Mouse (Mus musculus) G1E-ER4 (cell line): ENCODE measurements around the gene Map2k7. TPM values are rescaled to one million over a fixed set of nuclear protein-coding genes. Genes with fewer than 3 reads are reported as not detected.

Source experiments
- GATA1 ChIP-seq: IDR thresholded peaks from one replicate; pipeline ENCODE4 v1.8.0; 2012; ENCODE audit warnings: low read length, inconsistent platforms
- polyA plus RNA-seq: library from polyadenylated mRNA; stranded (reverse); fragments of >175 nt; gene quantifications from 2 replicates; pipeline ENCODE4 v1.2.3, GENCODE M21; 2012

Map2k7 gene
- polyA plus RNA-seq, 1 experiment = 182 TPM

DNA sequence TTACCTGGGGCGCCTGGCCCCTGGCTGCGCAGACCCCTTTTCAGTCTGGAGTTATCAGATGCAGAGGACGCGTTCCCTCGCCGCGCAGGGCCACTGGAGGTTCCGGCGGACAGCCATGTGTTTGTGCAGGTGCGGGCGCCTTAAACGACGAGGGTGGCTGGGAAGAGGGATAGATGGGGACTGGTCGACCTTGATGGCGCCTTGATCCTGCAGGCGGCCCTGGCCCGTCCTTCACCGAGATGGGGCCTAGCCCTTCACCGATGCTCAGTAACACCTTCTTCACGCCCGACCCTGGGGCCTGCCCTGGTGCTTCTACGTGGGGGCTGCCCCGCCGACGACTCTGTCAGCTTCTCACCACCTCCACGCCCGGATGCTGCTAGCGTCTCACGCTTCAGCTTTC lies 10.7 kb downstream of the Map2k7 start:
- no peak for TF ChIP-seq GATA1

DNA sequence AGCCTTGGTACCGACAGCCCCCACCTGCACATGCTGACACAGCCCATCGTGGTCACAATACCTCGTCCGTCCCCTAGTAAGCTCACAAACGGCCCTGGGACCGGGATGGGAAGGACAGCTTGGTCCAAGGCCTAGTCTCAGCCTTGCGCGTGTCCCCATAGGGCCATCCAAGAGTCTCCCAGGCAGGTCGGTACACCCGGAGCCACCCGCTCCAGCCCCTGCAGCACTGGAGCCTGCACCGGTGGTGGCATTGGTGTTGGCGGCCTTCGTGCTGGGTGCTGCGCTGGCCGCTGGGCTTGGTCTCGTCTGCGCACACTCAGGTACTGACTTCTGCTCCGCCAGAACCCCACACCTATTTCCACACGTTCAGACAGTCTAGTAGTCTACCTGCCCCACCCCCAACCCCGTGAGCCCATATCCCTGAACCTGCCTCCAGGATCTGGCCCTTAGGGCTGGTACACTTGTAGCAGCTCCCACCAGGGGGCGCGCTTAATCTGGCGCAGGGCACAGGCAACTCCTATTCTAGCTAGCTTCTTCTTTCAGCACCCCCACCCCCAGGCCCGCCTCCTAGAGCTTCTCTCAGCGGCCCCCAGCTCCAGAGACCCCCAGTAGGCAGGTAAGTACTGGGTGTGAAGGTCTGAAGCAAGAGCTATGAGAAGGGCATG lies 11.9 kb downstream of the Map2k7 start:
- no peak for TF ChIP-seq GATA1

DNA sequence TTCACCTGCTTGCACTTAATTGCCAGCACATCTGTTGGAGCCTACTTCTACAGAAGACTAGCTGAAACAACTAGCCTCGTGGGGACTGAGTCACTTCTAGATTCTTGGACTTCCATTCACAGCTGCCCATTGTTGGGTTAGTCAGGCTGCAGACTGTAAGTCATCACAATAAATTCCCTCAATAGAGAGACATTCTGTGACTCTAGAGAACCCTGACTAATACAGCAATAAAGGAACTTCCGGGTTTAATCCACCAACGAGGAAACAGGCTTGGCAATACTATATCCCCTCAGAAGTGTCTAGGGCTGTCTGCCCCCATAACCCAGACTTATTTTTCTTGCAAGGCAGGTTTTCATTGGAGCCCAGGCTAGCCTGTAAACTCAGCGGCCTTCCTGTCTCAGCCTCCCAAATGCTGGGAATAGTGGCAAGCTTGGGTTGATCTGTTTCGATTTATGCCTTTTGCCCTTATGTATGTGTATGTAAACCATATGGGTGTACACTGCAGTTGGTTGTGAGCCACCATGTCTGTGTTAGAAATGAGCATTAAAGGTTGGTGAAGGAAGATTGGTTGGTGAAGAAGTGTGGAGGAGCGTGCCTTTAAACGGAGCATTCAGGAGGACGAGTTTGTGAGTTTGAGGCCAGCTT lies 13.7 kb downstream of the Map2k7 start:
- no peak for TF ChIP-seq GATA1

DNA sequence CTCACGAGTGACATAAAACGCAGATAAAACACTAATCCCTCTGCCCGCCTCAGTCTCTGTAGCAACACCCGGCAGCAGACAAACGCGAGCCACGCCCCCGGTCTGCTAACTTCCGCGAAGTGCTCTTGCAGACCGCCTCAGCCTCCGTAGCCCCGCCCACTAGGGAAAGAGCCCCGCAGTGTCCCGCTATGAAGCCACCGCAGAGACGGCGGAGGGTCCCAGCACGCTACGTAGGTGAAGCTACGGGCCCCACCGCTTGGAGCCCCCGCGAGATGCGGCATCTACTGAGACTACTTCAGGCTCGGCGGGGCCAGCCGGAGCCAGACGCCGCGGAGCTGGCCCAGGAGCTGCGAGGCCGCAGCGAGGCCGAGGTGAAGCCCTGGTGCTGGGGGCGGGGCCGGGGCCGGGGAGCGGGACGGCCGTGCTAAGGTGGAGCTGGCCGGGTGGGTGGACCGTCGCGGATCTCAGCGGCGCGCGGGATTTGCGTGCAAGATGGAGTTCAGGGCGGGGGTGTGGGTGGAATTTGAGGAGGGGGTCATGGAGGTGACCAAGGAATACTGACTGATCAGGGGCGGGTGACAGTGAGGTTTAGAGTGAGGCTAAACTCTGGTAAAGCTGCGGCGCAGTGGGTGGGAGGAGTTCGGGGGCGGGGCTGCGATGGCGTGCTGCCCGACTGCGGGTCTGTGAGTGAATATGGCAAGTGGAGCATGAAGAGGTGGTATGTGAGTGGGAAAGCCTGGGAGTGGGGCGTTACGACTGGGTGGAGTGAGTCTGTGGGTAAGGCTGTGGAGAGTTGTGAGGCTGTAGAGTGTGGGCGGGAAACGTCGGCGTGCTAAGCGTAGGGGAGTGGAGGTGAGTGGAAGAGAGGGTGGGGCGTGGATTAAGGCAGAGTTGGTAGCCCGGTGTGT lies 14.6 kb downstream of the Map2k7 start, which contains the start of gene Snapc2:
TSS of gene Snapc2 (plus strand) at position 147 of the 908 bp plus-strand sequence.
- TF ChIP-seq GATA1 = no peak

DNA sequence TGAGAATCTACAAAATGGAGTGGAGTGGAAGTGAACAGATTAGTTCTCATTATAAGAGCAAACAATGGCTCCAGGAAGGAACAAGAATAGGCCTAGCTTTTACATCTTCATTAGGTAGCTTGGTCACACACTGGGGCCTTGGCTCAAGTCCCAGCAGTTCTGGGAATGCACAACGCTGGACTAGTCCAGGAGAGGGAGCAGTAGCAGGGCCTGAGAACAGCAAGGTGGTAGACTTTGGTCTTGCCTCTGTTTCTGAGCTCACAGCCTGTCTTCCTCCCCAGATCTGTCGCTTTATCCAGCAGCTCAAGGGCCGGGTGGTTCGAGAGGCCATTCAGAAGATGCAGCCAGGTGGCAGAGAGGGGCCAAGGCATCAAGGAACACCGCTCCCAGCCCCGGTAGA lies 15.5 kb downstream of the Map2k7 start:
- TF ChIP-seq GATA1 = no peak

DNA sequence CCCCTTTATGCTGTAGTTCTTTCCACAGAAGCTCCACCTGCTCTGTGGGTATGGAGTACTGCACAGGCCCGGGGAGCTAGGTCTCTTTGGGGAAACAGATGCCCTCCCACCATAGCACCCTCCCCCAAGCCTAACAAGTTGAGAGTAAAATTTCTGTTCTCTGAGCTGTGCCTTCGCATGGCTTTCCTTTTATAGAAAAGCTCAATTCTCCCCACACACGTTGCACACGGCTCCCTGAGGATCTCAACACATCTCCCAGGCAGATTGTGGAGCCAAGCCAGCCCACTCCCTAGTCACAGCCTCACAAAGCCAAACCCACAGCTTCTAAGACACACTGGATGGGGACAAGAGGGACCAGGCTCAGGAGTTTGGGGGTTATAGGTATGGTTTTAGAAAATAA lies 18.4 kb downstream of the Map2k7 start:
- no peak for TF ChIP-seq GATA1

DNA sequence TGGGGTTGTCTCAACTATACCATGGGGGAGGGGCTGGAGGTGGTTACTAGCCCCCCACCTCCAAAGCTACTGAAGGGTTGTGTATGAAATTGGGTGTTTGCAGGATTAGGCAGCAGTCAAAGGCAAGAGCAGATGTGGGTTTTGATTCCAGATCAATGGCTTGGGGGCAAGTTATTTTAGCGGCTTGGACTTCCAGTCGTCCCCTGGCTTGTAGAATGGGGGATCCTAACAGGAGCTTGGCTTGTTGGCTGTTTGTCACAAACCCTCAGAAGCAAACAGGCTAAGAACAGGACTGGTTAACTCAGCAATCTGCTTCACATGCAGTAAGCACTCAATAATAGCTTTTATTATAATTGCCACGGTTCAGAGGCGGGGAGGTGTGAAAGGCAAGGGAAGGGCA lies 18.8 kb downstream of the Map2k7 start:
- TF ChIP-seq GATA1 = no peak

DNA sequence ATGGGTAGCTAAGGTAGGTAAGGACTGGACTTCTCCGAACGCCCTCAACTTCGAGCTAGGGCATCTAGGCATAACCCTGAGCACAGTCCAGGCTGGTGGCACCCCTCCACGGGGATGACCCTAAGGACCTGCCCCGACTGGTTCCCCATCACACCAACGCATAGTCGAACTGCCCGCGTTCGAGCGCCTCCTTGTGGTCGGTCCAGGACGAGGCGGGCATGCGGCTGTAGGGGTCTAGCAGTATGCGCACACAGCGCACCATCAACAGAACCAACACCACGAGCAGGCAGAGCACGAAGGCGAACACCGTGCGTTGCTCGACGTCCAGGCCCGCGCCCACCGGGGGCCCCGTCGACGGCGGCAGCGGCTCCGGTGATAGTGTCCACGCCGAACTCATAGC lies 19.7 kb downstream of the Map2k7 start:
- no peak for TF ChIP-seq GATA1

DNA sequence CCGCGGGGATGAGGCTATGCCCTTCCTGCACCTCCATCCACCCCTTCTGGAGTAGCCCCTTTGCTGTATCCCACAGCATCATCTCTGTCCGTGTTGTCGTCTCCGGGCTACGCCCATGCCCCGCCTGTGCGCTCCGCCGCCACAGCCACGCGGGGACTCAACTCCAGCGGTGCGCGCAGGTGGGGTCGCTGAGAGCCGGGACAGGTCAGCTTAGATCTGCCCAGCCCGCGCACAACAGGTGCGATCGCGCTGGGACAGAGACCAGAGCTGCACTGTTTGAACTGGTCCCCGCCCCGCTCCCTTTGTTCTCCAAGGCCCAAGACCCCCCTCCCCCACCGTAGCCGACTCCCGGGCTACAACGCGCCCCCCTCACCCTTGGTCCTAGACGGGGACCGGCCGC lies 20.1 kb downstream of the Map2k7 start:
- no peak for TF ChIP-seq GATA1

DNA sequence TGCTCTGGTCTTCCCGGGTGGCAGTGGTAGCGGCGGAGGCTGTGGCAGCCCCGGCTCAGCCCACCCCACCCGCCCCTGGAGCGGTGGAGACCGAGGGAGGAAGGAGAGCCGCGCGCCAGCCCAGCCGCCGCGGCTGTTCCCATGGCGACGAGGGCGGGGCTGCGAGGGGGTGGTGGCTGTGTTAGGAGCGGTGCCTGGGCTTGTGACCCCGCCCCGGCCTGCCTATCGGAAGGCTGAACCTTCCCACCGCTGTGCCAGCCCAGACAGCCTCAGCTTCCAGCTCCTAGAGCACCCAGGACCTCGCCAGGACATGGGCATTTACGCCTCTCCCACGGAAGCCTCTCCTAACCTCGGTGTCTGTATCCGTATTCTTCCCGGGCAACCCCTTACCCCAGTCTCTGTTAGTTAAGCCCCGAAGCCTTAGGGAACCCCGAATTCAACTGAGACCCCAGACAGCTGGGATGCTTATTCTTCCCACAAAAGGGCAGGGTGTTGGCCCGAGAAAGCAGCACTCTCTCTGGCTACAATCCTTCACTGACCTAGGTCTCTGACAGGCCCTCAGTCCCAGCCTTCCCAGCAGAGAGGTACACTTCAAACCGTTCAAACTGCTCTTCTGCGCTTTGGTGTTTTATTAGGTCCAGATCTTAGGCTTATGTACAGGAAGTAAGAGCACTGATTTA lies 20.7 kb downstream of the Map2k7 start, which contains the start of gene Ctxn1:
TSS of gene Ctxn1 (minus strand) at position 150 of the 680 bp plus-strand sequence.
- no peak for TF ChIP-seq GATA1

DNA sequence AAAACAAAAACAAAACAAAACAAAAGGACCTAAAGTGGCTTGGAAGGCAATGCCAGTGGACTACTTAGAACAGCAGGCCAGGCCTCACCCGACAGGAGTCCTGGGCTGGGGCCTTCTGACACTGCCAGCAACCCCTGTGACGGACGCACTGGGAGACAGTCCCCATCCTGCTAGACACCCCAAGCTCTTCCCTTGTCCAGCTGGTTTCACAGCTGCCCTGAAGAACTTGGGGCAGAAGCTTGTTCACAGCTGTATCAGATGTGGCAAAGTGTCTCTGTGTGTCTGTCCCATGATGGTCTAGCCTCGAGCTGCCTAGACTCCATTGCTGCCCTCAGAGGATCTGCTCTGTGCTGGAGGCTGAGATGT lies 21.2 kb downstream of the Map2k7 start:
- no peak for TF ChIP-seq GATA1

DNA sequence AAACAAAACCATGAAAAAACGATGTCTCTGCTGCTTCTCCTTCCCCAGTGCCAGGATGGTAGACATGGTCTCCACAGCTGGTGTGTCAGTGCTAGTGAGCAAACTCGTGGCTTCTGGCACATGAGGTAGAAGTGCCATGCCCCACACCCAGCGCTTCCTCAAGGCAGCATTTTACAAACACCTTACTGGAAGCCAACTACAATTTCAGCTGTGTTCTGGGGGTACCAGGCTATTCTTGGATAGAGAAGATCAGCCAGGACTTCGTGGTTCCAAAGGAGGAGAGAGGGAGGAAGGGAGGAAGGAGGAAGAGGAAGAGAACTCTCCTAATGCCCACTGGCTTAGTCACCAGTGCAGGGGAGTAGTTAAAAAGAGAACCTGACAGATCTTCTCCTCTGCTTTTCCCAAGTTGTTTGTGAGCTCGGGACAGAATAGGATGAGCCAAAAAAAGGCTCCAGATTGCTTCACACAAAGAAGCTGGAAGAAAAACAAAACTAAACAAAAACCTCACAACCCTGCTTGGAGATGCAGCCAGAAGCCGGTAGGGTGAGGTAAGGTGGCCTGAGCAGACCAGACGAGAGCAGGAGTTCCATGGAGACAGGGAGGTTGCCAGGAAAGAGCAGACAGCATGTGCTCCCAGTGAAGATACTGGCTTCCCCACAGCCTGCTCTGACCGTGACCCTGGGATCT lies 24.7 kb downstream of the Map2k7 start:
- TF ChIP-seq GATA1 = no peak

DNA sequence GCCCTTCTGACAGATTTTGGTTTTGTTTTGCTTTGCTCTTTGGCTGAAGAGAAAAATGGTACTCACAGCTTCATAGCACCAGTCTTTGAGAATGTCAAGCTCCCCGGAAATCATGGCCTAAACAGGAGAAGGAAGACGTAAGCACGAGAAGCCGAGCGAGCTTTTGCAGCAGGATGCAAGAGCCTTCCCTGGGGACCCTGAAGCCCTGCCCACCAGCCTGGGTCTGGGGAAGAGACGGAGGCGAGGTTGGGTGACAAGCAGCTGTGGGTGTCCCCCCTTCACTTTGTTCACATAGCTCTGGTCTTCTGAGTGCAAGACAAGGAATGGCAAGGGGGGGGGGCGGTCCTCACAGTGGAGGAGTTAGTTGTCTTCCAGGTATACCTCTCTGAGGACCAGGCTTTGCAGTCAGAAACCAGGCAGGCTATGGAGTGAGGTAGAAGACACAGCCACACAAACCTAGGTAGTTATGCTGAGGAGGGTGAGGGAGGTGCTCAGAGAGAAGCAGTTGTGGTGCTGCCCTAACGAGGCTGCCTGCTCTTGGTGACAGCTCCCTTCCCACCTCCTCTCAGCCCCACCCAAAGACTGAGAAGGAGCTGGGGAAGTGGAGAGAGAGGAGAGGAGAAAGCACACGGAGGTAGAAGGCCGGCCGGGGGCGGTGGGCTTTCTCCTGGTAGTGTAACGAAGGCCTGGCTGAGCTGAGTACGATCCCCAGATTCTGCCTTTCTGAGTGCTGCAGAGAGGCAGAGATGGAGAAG lies 26.8 kb downstream of the Map2k7 start:
- TF ChIP-seq GATA1 = no peak

DNA sequence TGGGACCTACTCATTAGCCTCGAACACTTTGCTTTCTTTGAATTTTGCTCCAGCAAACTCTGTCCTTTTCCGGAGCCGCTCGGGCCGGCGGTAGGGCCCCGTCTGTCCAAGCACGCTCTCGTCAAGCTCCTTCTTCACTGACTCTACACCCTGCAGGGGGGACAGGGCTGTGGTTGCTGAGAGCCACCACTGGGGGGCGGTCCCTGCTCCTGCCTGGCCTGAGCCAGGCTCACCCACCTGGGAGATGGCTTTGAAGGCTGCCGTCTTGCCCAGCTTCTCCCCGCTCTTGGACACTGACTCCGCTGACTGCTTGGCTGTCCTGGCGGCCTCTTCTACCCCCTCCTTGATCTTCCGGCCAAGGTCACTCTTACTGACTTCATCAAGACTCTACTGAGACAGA lies 29.1 kb downstream of the Map2k7 start:
- TF ChIP-seq GATA1 = no peak
